Mouse (Mus musculus) erythroblast, embryonic 14.5 days (primary cell): Measurements from ENCODE around the gene Cmbl.

Experiments used
- GATA1 ChIP-seq: IDR thresholded peaks from 2 replicates; pipeline ENCODE4 v1.6.1; 2012; ENCODE audit warnings: low read length, inconsistent platforms, mixed read lengths
- TAL1 ChIP-seq: IDR thresholded peaks from 3 replicates; pipeline ENCODE4 v1.6.1; 2012; ENCODE audit warnings: low read length, inconsistent platforms, mixed read lengths

- TF ChIP-seq TAL1 (no peak), GATA1 (no peak)
These were observed at the start of gene Cmbl for GRCm38 (mm10) chr15:31565184-31565583.
